Mouse (Mus musculus): ENCODE data around the gene Calhm3.
A peak's percentile ranks its signal among the peaks of the same experiment; 100 is the strongest.

Gene Calhm3

GRCm38 (mm10) chr19:47157664-47158063, at the start of gene Calhm3:
Calhm3 (minus strand) TSS chr19:47157764.
- no peak for DNase-seq (ENCODE audit: low spot score in 2 of 2)

GRCm38 (mm10) chr19:47206126-47206525, 48.6 kb upstream of the Calhm3 start:
- no peak for DNase-seq (ENCODE audit: low spot score in 2 of 2)

GRCm38 (mm10) chr19:47204653-47205052, 47.1 kb upstream of the Calhm3 start:
- no peak for DNase-seq (ENCODE audit: low spot score in 2 of 2)

GRCm38 (mm10) chr19:47203042-47203441, 45.5 kb upstream of the Calhm3 start:
- DNase-seq (ENCODE audit: low spot score in 2 of 2): no peak

GRCm38 (mm10) chr19:47202429-47202828, 44.9 kb upstream of the Calhm3 start:
- no peak for DNase-seq (ENCODE audit: low spot score in 2 of 2)

- DNase-seq (ENCODE audit: low spot score in 2 of 2): no peak
These were observed 44.4 kb upstream of the Calhm3 start for GRCm38 (mm10) chr19:47201972-47202371.

GRCm38 (mm10) chr19:47198671-47199350, 41.2 kb upstream of the Calhm3 start:
- DNase-seq (ENCODE audit: low spot score in 2 of 2): no peak

GRCm38 (mm10) chr19:47192158-47192557, 34.6 kb upstream of the Calhm3 start:
- DNase-seq (ENCODE audit: low spot score in 2 of 2): no peak

GRCm38 (mm10) chr19:47188515-47189128, 31.1 kb upstream of the Calhm3 start:
- no peak for DNase-seq (ENCODE audit: low spot score in 2 of 2)

- no peak for DNase-seq (ENCODE audit: low spot score in 2 of 2)
These were observed 29.1 kb upstream of the Calhm3 start for GRCm38 (mm10) chr19:47186514-47187275.

- no peak for DNase-seq (ENCODE audit: low spot score in 2 of 2)
These were observed 27.2 kb upstream of the Calhm3 start for GRCm38 (mm10) chr19:47184736-47185135.

- no peak for DNase-seq (ENCODE audit: low spot score in 2 of 2)
These were observed 26.7 kb upstream of the Calhm3 start for GRCm38 (mm10) chr19:47184221-47184620.

GRCm38 (mm10) chr19:47180011-47180410, 22.4 kb upstream of the Calhm3 start:
- DNase-seq (ENCODE audit: low spot score in 2 of 2): no peak

GRCm38 (mm10) chr19:47179272-47179809, 21.8 kb upstream of the Calhm3 start:
- no peak for DNase-seq (ENCODE audit: low spot score in 2 of 2)

- DNase-seq (ENCODE audit: low spot score in 2 of 2): no peak
These were observed 21.1 kb upstream of the Calhm3 start, which contains the start of gene Neurl1a for GRCm38 (mm10) chr19:47178431-47179271. Neurl1a (plus strand) TSS chr19:47178820.

- no peak for DNase-seq (ENCODE audit: low spot score in 2 of 2)
These were observed 20.4 kb upstream of the Calhm3 start for GRCm38 (mm10) chr19:47178001-47178400.

- no peak for DNase-seq (ENCODE audit: low spot score in 2 of 2)
These were observed 19.4 kb upstream of the Calhm3 start for GRCm38 (mm10) chr19:47176916-47177505.

GRCm38 (mm10) chr19:47175472-47175871, 17.9 kb upstream of the Calhm3 start:
- DNase-seq (ENCODE audit: low spot score in 2 of 2): no peak

GRCm38 (mm10) chr19:47174515-47174914, 17.0 kb upstream of the Calhm3 start:
- peak in 1 of 2 experiments; percentile 22 for DNase-seq (ENCODE audit: low spot score in 2 of 2)

- DNase-seq (ENCODE audit: low spot score in 2 of 2): peak; percentile 71 to 75
These were observed 11.3 kb upstream of the Calhm3 start for GRCm38 (mm10) chr19:47168793-47169412.

GRCm38 (mm10) chr19:47168223-47168622, 10.7 kb upstream of the Calhm3 start:
- DNase-seq (ENCODE audit: low spot score in 2 of 2): peak; percentile 31 to 55

Data from spleen, postnatal 36 days (tissue).